Mouse (Mus musculus) stomach, embryonic 16.5 days (tissue): ENCODE data around the gene Ralb. TPM values are rescaled to one million over a fixed set of nuclear protein-coding genes. Genes with fewer than 3 reads are reported as not detected.
A peak's percentile ranks its signal among the peaks of the same experiment; 100 is the strongest.

Experiments
- ATAC-seq: fragments of 200-750 bp; cut with Nextera tagmentation; 2 replicates; pipeline ENCODE4 v1.8.0; 2017; ENCODE audit warnings: moderate number of reproducible peaks, moderate TSS enrichment; ENCODE audit not compliant: insufficient read depth, low FRiP score
- H3K27ac ChIP-seq: fragments of 300-500 bp; sonication (generic); 2 replicates; pipeline ENCODE4 v1.5.1; 2014; ENCODE audit warnings: low read length
- H3K27me3 ChIP-seq: fragments of 300-500 bp; sonication (generic); 2 replicates; pipeline ENCODE4 v1.6.1; 2014; ENCODE audit warnings: low read length, control low read depth, mixed read lengths; ENCODE audit not compliant: control insufficient read depth, insufficient read depth
- H3K36me3 ChIP-seq: fragments of 300-500 bp; sonication (generic); 2 replicates; pipeline ENCODE4 v1.6.1; 2014; ENCODE audit warnings: low read length; ENCODE audit not compliant: control insufficient read depth, insufficient read depth
- H3K4me1 ChIP-seq: fragments of 300-500 bp; sonication (generic); 2 replicates; pipeline ENCODE4 v1.6.1; 2014; ENCODE audit warnings: low read length, control low read depth, mixed read lengths; ENCODE audit not compliant: control insufficient read depth, insufficient read depth
- H3K4me2 ChIP-seq: fragments of 300-500 bp; sonication (generic); 2 replicates; pipeline ENCODE4 v1.6.1; 2014; ENCODE audit warnings: low read depth, low read length, mixed read lengths
- H3K4me3 ChIP-seq: fragments of 300-500 bp; sonication (generic); replicated peaks from 2 replicates; pipeline ENCODE4 v1.5.1; 2014; ENCODE audit warnings: mild to moderate bottlenecking, low read length
- H3K9ac ChIP-seq: fragments of 300-500 bp; sonication (generic); 2 replicates; pipeline ENCODE4 v1.6.1; 2014; ENCODE audit warnings: low read length
- H3K9me3 ChIP-seq: fragments of 300-500 bp; sonication (generic); replicated peaks from 2 replicates; pipeline ENCODE4 v1.6.1; 2016; ENCODE audit warnings: low read length, control low read depth; ENCODE audit not compliant: control insufficient read depth
- WGBS: fragments of 180-500 bp; shearing (Covaris S2); extraction: QIAGEN DNeasy Blood & Tissue Kit; methylation state at CpG from one replicate; pipeline ENCODE4 v1.1.7; 2014; 5-methylcytosine and 5-hydroxymethylcytosine counted together
- polyA plus RNA-seq: library from polyadenylated mRNA; unstranded; fragments of >200 nt; fragmentation: Nextera tagmentation; extraction: Ambion mirVana; gene quantifications from 2 replicates; pipeline ENCODE4 v1.2.1, GENCODE M21; 2015

The Ralb gene
- polyA plus RNA-seq, 1 experiment from 2014 or later: 157 TPM

DNA sequence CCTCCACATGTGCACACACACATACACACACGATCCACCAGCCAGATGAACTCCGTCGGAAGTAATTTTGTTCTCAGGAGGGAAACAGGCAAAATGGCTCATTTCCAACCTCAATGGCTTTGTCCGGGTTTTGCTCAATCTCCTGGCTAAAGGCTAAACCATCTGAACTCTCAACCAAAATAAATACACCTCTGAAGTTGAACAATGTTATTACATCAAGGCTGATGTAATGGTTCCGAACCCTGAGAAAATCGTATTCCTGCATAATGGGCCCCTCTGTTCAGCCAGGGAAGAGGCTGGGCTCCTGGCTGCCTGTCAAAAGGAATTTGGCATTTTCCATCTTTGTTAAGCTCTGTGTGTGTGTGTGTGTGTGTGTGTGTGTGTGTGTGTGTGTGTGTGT is 67.2 kb downstream of the Ralb start:
- H3K4me3 ChIP-seq: no peak overlapping the region
- no peaks in the 10 kb centered on the region for H3K9me3 ChIP-seq
- no peak overlapping the region for H3K9ac ChIP-seq
- no peak for ATAC-seq
- H3K27ac ChIP-seq: no peak overlapping the region
- no peaks in the 10 kb centered on the region for H3K27me3 ChIP-seq
- H3K4me1 ChIP-seq: no peaks in the 10 kb centered on the region
- 57% methylated on average over 6 of the region's 6 CpGs for WGBS
- H3K4me2 ChIP-seq: no peak overlapping the region
- H3K36me3 ChIP-seq: no peaks in the 10 kb centered on the region

DNA sequence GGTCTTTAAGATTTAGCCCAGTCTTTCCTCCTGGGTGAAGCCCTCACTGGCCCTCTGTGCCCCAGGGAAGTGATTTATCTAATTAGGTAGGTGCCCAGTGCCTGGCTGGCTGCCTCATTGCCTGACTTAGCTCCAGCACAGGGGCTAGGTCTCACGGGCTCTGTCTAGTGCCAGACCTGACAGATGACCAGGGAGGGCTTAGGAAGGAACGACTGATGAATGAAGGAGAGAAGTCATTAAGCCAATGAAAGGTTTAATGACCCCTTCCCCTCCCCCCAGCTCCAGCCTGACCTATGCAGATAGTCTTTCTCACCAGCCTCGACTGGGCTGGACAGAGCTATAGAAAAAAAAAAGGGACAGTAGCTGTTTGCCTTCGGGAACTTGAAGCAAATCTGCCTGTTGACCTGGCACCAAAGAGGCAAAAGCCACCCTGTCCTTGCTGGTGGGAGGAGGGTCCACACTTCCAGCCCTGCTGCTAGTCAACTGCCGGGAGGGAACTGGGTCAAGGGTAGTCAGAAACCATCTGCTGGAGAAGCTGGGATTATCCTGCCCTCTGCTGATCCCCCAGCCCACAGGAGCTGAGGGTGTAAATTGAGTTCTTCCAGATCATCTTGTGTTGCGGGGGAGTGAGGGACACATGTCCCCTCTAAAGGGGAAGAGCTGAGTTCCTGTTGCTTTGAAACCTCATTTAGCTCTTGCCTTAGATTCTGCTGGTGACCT is 80.3 kb downstream of the Ralb start:
- peaks cover 3% of the 10 kb centered on the region; the same call in 1 of the 2 replicates for H3K4me1 ChIP-seq
- 23% methylated on average over 6 of the region's 6 CpGs for WGBS
- no peak overlapping the region for H3K4me3 ChIP-seq
- ATAC-seq: no peak
- H3K9me3 ChIP-seq: no peaks in the 10 kb centered on the region
- peaks cover 46% of the 10 kb centered on the region for H3K27me3 ChIP-seq
- no peak overlapping the region for H3K27ac ChIP-seq
- H3K36me3 ChIP-seq: no peaks in the 10 kb centered on the region
- H3K9ac ChIP-seq: no peak overlapping the region
- H3K4me2 ChIP-seq: no peak overlapping the region

DNA sequence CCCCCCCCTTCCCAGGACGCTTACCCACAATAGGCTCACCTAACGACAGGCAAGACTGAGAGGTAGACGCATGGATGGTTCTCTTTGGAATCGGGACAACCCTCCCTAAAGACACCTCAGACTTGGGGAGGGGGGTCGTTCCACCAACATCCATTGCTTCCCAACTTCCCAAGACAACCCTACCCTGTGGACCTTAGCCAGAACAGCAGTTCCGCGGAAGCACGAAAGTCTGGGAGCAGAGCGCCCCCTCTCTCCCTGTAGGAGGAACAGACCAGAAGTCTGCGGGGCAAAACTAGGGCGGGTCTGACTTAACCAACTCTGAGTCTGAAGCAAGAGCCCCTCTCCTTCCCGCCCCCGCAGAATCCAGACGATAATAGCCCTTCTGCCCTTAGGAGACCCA is 81.1 kb downstream of the Ralb start:
- H3K4me1 ChIP-seq: peaks cover 3% of the 10 kb centered on the region; the same call in 1 of the 2 replicates
- peaks cover 54% of the 10 kb centered on the region for H3K27me3 ChIP-seq
- H3K9me3 ChIP-seq: no peaks in the 10 kb centered on the region
- H3K27ac ChIP-seq: no peak overlapping the region
- H3K4me2 ChIP-seq: no peak overlapping the region
- 7% methylated on average over 14 of the region's 14 CpGs for WGBS
- no peaks in the 10 kb centered on the region for H3K36me3 ChIP-seq
- ATAC-seq: no peak
- no peak overlapping the region for H3K4me3 ChIP-seq
- H3K9ac ChIP-seq: no peak overlapping the region

- H3K27me3 ChIP-seq: peaks cover 64% of the 10 kb centered on the region
- H3K27ac ChIP-seq: no peak overlapping the region
- H3K4me2 ChIP-seq: peak overlapping the region; percentile 99
- H3K9ac ChIP-seq: peak overlapping the region; percentile 75
- H3K4me3 ChIP-seq: peak overlapping the region; percentile 74
- no peaks in the 10 kb centered on the region for H3K9me3 ChIP-seq
- no peaks in the 10 kb centered on the region for H3K36me3 ChIP-seq
- no peak for ATAC-seq
- H3K4me1 ChIP-seq: peaks cover 3% of the 10 kb centered on the region; the same call in 1 of the 2 replicates
- under 1% methylated on average over 32 of the region's 32 CpGs for WGBS
These were observed 82.1 kb downstream of the Ralb start for GRCm38 (mm10) chr1:119422460-119423015.

DNA sequence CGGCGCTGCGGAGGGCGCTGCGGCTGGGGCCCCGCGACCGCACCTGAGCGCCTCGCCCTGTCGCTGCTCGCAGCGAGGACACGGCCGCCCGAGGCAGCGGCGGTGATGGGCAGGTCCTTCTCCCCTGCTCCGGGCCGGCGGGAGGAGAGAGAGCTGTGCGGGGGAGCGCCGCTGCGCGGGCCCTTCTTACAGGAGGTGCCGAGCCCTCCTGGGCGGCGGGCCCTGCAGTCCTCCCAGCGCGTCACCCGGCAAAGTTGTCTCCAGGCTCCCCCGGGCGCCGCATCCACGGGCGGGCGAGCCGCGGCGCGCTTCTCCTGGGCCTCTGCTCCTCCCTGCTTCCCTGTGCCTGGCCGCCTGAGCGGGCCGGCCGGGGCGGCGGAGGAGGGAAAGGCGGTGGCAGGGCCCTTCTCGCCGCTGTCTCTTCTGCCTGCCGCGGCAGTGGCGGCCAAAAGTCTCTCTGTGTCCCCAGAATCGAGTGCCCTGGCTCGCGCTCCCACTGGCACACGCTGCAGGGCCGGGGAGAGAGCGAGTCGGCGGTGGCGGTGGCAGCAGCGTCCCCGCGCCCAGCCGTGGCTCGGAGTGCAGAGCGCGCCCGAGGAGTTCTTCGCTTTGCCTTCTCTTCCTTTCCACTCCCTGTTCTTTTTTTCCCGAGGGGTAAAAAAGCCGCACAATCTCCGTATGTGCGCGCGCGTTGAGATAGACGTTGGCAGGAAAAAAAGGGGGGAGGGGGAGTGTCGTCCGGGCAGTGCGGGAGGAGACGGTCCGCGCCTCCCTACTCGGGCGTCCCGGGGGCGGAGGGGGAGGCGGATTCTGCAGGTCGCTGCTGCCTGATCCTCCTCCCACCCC is 82.8 kb downstream of the Ralb start, which contains the start of gene Inhbb:
Inhbb (minus strand) TSS at position 673 of the 846 bp plus-strand sequence.
- under 1% methylated on average over 85 of the region's 92 CpGs for WGBS
- Histone ChIP-seq H3K27ac (no peak within 1 kb of the TSS), H3K4me2 (peak within 1 kb of the TSS; percentile 99), H3K9ac (peak within 1 kb of the TSS; percentile 75), H3K27me3 (peaks cover 67% of the 10 kb centered on the region), H3K4me1 (peaks cover 3% of the 10 kb centered on the region; the same call in 1 of the 2 replicates), H3K36me3 (no peaks in the 10 kb centered on the region), H3K4me3 (peak within 1 kb of the TSS; percentile 74), H3K9me3 (no peaks in the 10 kb centered on the region)
- peak; percentile 37; the same call in 1 of the 2 replicates for ATAC-seq

DNA sequence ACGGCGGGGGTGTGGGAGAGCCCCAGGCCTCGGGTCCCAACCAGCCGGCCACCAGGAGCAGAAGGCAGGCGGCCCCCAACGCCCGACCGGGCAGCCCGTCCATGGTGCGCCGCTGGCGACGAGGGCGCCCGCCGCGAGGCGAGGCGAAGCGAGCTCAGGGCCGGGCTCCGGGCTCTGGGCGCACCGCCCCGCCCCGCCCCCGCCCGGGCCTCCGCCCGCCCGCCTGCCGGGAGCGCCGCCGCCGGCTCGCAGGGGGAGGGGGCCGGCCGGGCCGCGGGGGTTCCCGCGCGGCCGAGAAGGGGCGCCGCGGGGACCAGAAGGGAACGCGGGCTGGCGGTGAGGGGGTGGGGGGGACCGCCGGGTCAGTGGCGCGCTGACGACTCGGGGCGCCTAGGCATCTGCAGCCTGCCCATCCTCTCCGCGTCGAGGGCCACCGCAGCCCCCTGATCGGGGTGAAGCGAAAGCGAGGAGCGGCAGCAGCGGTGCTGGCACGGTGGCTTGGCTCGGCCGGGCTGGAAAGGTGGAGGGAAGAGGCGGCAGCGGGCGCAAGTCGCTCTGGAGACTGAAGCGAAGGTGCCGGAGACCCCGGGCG is 83.5 kb downstream of the Ralb start:
- peak; percentile 70 for ATAC-seq
- peaks cover 3% of the 10 kb centered on the region; the same call in 1 of the 2 replicates for H3K4me1 ChIP-seq
- under 1% methylated on average over 46 of the region's 78 CpGs for WGBS

More for the DNA sequence above, 83.5 kb downstream of the Ralb start:
- peak overlapping the region; percentile 74 for H3K4me3 ChIP-seq
- no peaks in the 10 kb centered on the region for H3K36me3 ChIP-seq
- H3K9me3 ChIP-seq: no peaks in the 10 kb centered on the region
- peaks cover 67% of the 10 kb centered on the region for H3K27me3 ChIP-seq
- peak overlapping the region; percentile 75 for H3K9ac ChIP-seq
- peak overlapping the region; percentile 99 for H3K4me2 ChIP-seq
- no peak overlapping the region for H3K27ac ChIP-seq

Other genes with a start within 250 kb of the Ralb start
- 0.77 and 0.97 TPM in 2 replicates for gene Inhbb, start 82.5 kb downstream of the Ralb start, polyA plus RNA-seq
- 20.5 and 21.7 TPM in 2 replicates for gene Tmem185b, start 21.4 kb upstream of the Ralb start, polyA plus RNA-seq
- gene Epb41l5, start 144.2 kb upstream of the Ralb start, polyA plus RNA-seq: 38.6 and 46.1 TPM in 2 replicates